Mouse (Mus musculus) C2C12 (cell line): Measurements from ENCODE around the gene Dhtkd1. TPM values are rescaled to one million over a fixed set of nuclear protein-coding genes. Genes with fewer than 3 reads are reported as not detected.
A peak's percentile ranks its signal among the peaks of the same experiment; 100 is the strongest.

ENCODE experiments used
- H3K27me3 ChIP-seq: one replicate; pipeline ENCODE4 v1.6.1; 2011; ENCODE audit not compliant: control insufficient read depth, insufficient read depth, insufficient read length
- H3K36me3 ChIP-seq: one replicate; pipeline ENCODE4 v1.6.1; 2011; ENCODE audit not compliant: control insufficient read depth, insufficient read depth
- H3K4me3 ChIP-seq: one replicate; pipeline ENCODE4 v1.5.1; 2011; ENCODE audit warnings: mild to moderate bottlenecking, control low read depth; ENCODE audit not compliant: poor library complexity, insufficient read depth, severe bottlenecking
- H3K79me2 ChIP-seq: one replicate; pipeline ENCODE4 v1.6.1; 2011; ENCODE audit not compliant: control insufficient read depth, insufficient read depth
- H3K79me3 ChIP-seq: one replicate; pipeline ENCODE4 v1.6.1; 2011; ENCODE audit warnings: low read depth, control low read depth
- H3ac ChIP-seq: one replicate; pipeline ENCODE3; 2011; ENCODE audit warnings: low read depth; ENCODE audit not compliant: control insufficient read depth, insufficient read length
- CEBPB ChIP-seq: IDR thresholded peaks from one replicate; pipeline ENCODE4 v1.6.1; 2011; ENCODE audit warnings: low read depth, mild to moderate bottlenecking, control low read depth, moderate library complexity
- CTCF ChIP-seq: IDR thresholded peaks from one replicate; pipeline ENCODE4 v1.5.1; 2011; ENCODE audit not compliant: control insufficient read depth, insufficient read depth, insufficient read length
- FOSL1 ChIP-seq: IDR thresholded peaks from one replicate; pipeline ENCODE4 v1.8.0; 2011; ENCODE audit warnings: mild to moderate bottlenecking, low read length; ENCODE audit not compliant: poor library complexity, insufficient read depth, severe bottlenecking
- MAX ChIP-seq: IDR thresholded peaks from one replicate; pipeline ENCODE4 v1.6.1; 2011; ENCODE audit warnings: mild to moderate bottlenecking, control low read depth
- MYOD1 ChIP-seq: IDR thresholded peaks from one replicate; pipeline ENCODE4 v1.6.1; 2011; ENCODE audit warnings: low read depth; ENCODE audit not compliant: control insufficient read depth, insufficient read length
- MYOG ChIP-seq: IDR thresholded peaks from one replicate; pipeline ENCODE4 v1.6.1; 2011; ENCODE audit not compliant: control insufficient read depth, insufficient read length; ENCODE audit errors: extremely low read depth
- USF1 ChIP-seq: IDR thresholded peaks from one replicate; pipeline ENCODE4 v1.6.1; 2011; ENCODE audit warnings: low read depth, mild to moderate bottlenecking, control low read depth, moderate library complexity
- polyA plus RNA-seq: library from polyadenylated mRNA; unstranded; fragments of >200 nt; fragmentation: generic; extraction: Trizol; gene quantifications from one replicate; pipeline ENCODE4 v1.2.1, GENCODE M21; 2012; ENCODE audit warnings: missing spikeins

The Dhtkd1 gene
- polyA plus RNA-seq, 1 experiment: 0.19 TPM

GRCm38 (mm10) chr2:5929793-5930192 is 12.8 kb downstream of the Dhtkd1 start:
- TF ChIP-seq MYOD1: no peak
- no peak for TF ChIP-seq CEBPB
- TF ChIP-seq CTCF: no peak
- no peak for TF ChIP-seq MAX
- TF ChIP-seq USF1: no peak
- TF ChIP-seq FOSL1: no peak
- no peak for TF ChIP-seq MYOG
- H3ac ChIP-seq: no peak overlapping the region
- no peaks in the 10 kb centered on the region for H3K27me3 ChIP-seq
- H3K79me3 ChIP-seq: no peaks in the 10 kb centered on the region
- no peak overlapping the region for H3K4me3 ChIP-seq
- H3K36me3 ChIP-seq: no peaks in the 10 kb centered on the region
- no peaks in the 10 kb centered on the region for H3K79me2 ChIP-seq

- no peak for TF ChIP-seq MAX
- TF ChIP-seq CEBPB: no peak
- TF ChIP-seq MYOG: no peak
- no peak for TF ChIP-seq FOSL1
- TF ChIP-seq MYOD1: no peak
- no peak overlapping the region for H3ac ChIP-seq
- H3K79me2 ChIP-seq: no peaks in the 10 kb centered on the region
- H3K4me3 ChIP-seq: no peak overlapping the region
- H3K36me3 ChIP-seq: no peaks in the 10 kb centered on the region
- H3K27me3 ChIP-seq: no peaks in the 10 kb centered on the region
- no peaks in the 10 kb centered on the region for H3K79me3 ChIP-seq
Observed at GRCm38 (mm10) chr2:5927481-5927880, 15.1 kb downstream of the Dhtkd1 start.

GRCm38 (mm10) chr2:5923786-5924185 is 18.8 kb downstream of the Dhtkd1 start:
- Histone ChIP-seq H3K36me3 (no peaks in the 10 kb centered on the region), H3K79me2 (no peaks in the 10 kb centered on the region), H3K27me3 (no peaks in the 10 kb centered on the region), H3ac (no peak overlapping the region), H3K79me3 (no peaks in the 10 kb centered on the region), H3K4me3 (no peak overlapping the region)
- TF ChIP-seq FOSL1: no peak
- no peak for TF ChIP-seq CEBPB
- no peak for TF ChIP-seq USF1
- TF ChIP-seq MYOG: no peak
- no peak for TF ChIP-seq MAX
- no peak for TF ChIP-seq CTCF
- TF ChIP-seq MYOD1: no peak

GRCm38 (mm10) chr2:5922823-5923222 is 19.8 kb downstream of the Dhtkd1 start:
- TF ChIP-seq MAX: no peak
- TF ChIP-seq FOSL1: no peak
- no peak for TF ChIP-seq CTCF
- TF ChIP-seq CEBPB: no peak
- no peak for TF ChIP-seq USF1
- no peak for TF ChIP-seq MYOG
- H3K36me3 ChIP-seq: no peaks in the 10 kb centered on the region
- no peak overlapping the region for H3ac ChIP-seq
- no peaks in the 10 kb centered on the region for H3K79me3 ChIP-seq
- H3K79me2 ChIP-seq: no peaks in the 10 kb centered on the region
- no peaks in the 10 kb centered on the region for H3K27me3 ChIP-seq
- H3K4me3 ChIP-seq: no peak overlapping the region

- Histone ChIP-seq H3K79me2 (no peaks in the 10 kb centered on the region), H3K4me3 (no peak overlapping the region), H3K36me3 (no peaks in the 10 kb centered on the region), H3K79me3 (no peaks in the 10 kb centered on the region), H3ac (no peak overlapping the region), H3K27me3 (no peaks in the 10 kb centered on the region)
- no peak for TF ChIP-seq CEBPB
- TF ChIP-seq FOSL1: no peak
Observed at GRCm38 (mm10) chr2:5911282-5911965, 31.2 kb downstream of the Dhtkd1 start.

- TF ChIP-seq FOSL1 (no peak), CTCF (peak; percentile 13)
- Histone ChIP-seq H3ac (no peak overlapping the region), H3K79me3 (no peaks in the 10 kb centered on the region), H3K79me2 (no peaks in the 10 kb centered on the region), H3K36me3 (no peaks in the 10 kb centered on the region), H3K4me3 (no peak overlapping the region), H3K27me3 (peaks cover 4% of the 10 kb centered on the region)
Observed at GRCm38 (mm10) chr2:5906625-5907024, 36.0 kb downstream of the Dhtkd1 start.
